Mouse (Mus musculus) liver, embryonic 13.5 days (tissue): ENCODE measurements around the gene Hspb7. TPM values are rescaled to one million over a fixed set of nuclear protein-coding genes. Genes with fewer than 3 reads are reported as not detected.

Source experiments
- ATAC-seq: fragments of 200-750 bp; cut with Nextera tagmentation; 2 replicates; pipeline ENCODE4 v1.8.0; 2017; ENCODE audit warnings: low read depth, mild to moderate bottlenecking, moderate number of reproducible peaks, moderate library complexity
- DNase-seq: peaks from one replicate; pipeline ENCODE4 v3.0.0; 2022
- H3K27ac ChIP-seq: fragments of 300-500 bp; sonication (generic); 2 replicates; pipeline ENCODE4 v1.5.1; 2015; ENCODE audit warnings: moderate library complexity, mild to moderate bottlenecking, inconsistent platforms
- H3K27me3 ChIP-seq: fragments of 300-500 bp; sonication (generic); 2 replicates; pipeline ENCODE4 v1.6.1; 2015; ENCODE audit warnings: mild to moderate bottlenecking, inconsistent platforms
- H3K36me3 ChIP-seq: fragments of 300-500 bp; sonication (generic); 2 replicates; pipeline ENCODE4 v1.6.1; 2015; ENCODE audit warnings: mild to moderate bottlenecking, inconsistent platforms
- H3K4me1 ChIP-seq: fragments of 300-500 bp; sonication (generic); replicated peaks from 2 replicates; pipeline ENCODE4 v1.6.1; 2015; ENCODE audit warnings: inconsistent platforms
- H3K4me2 ChIP-seq: fragments of 300-500 bp; sonication (generic); 2 replicates; pipeline ENCODE4 v1.6.1; 2015; ENCODE audit warnings: inconsistent platforms, mild to moderate bottlenecking, moderate library complexity
- H3K4me3 ChIP-seq: fragments of 300-500 bp; sonication (generic); replicated peaks from 2 replicates; pipeline ENCODE4 v1.5.1; 2015; ENCODE audit warnings: mild to moderate bottlenecking, inconsistent platforms
- H3K9ac ChIP-seq: fragments of 300-500 bp; sonication (generic); 2 replicates; pipeline ENCODE4 v1.6.1; 2015; ENCODE audit warnings: mild to moderate bottlenecking, inconsistent platforms
- H3K9me3 ChIP-seq: fragments of 300-500 bp; sonication (generic); replicated peaks from 2 replicates; pipeline ENCODE4 v1.6.1; 2016; ENCODE audit warnings: inconsistent platforms
- WGBS: fragments of 180-500 bp; shearing (Covaris S2); methylation state at CpG from one replicate; pipeline ENCODE4 v1.1.7; 2015; ENCODE audit not compliant: insufficient replicate concordance; 5-methylcytosine and 5-hydroxymethylcytosine counted together
- polyA plus RNA-seq: library from polyadenylated mRNA; unstranded; fragments of >200 nt; fragmentation: Nextera tagmentation; extraction: Ambion mirVana; gene quantifications from 2 replicates; pipeline ENCODE4 v1.2.1, GENCODE M21; 2015

Hspb7 gene
- polyA plus RNA-seq, 1 experiment from 2014 or later = 0.03 TPM

GRCm38 (mm10) chr4:141454581-141455350 is 34.2 kb downstream of the Hspb7 start:
- Histone ChIP-seq H3K4me1 (peaks cover 23% of the 10 kb centered on the region), H3K9ac (no peak overlapping the region), H3K9me3 (no peaks in the 10 kb centered on the region), H3K4me2 (no peak overlapping the region), H3K27ac (0 out of 2 replicates have a peak overlapping the region, but pooled peaks have one; percentile 18), H3K27me3 (no peaks in the 10 kb centered on the region), H3K4me3 (no peak overlapping the region), H3K36me3 (peaks cover 27% of the 10 kb centered on the region)
- DNase-seq = no peak
- no peak for ATAC-seq
- 54% methylated on average over 14 of the region's 14 CpGs for WGBS

DNA sequence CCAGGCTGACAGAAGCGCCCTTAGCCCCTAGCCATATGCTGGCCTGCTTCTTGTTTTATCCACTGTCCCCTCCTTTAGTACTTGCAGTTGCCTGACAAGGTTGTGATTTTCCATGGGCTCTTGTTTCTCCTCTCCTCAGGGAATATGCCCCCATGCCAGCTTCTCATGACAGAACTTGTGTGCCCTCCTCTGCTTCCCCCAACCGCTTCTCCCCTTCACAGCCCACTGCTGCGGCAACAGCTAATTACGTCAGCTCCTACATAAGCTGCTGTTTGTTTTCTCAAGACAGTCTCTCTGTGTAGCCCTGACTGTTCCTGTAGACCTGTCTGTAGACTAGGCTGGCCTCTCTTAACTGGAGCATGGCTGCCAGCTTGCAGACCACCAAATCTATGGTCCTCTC is 34.9 kb downstream of the Hspb7 start:
- DNase-seq = no peak
- no peak for ATAC-seq
- 82% methylated on average over 4 of the region's 4 CpGs for WGBS
- H3K4me1 ChIP-seq = peaks cover 23% of the 10 kb centered on the region
- H3K9ac ChIP-seq = no peak overlapping the region
- no peak overlapping the region for H3K27ac ChIP-seq
- no peaks in the 10 kb centered on the region for H3K27me3 ChIP-seq
- peaks cover 24% of the 10 kb centered on the region for H3K36me3 ChIP-seq
- H3K4me3 ChIP-seq = no peak overlapping the region
- no peak overlapping the region for H3K4me2 ChIP-seq
- no peaks in the 10 kb centered on the region for H3K9me3 ChIP-seq

- ATAC-seq (no peak), DNase-seq (no peak)
- no peaks in the 10 kb centered on the region for H3K9me3 ChIP-seq
- H3K27ac ChIP-seq = no peak overlapping the region
- H3K9ac ChIP-seq = no peak overlapping the region
- H3K4me1 ChIP-seq = peaks cover 28% of the 10 kb centered on the region
- peaks cover 24% of the 10 kb centered on the region for H3K36me3 ChIP-seq
- WGBS = 79% methylated on average over 14 of the region's 14 CpGs
- no peak overlapping the region for H3K4me2 ChIP-seq
- no peaks in the 10 kb centered on the region for H3K27me3 ChIP-seq
- H3K4me3 ChIP-seq = no peak overlapping the region
These were observed 35.8 kb downstream of the Hspb7 start for GRCm38 (mm10) chr4:141456193-141456938.

DNA sequence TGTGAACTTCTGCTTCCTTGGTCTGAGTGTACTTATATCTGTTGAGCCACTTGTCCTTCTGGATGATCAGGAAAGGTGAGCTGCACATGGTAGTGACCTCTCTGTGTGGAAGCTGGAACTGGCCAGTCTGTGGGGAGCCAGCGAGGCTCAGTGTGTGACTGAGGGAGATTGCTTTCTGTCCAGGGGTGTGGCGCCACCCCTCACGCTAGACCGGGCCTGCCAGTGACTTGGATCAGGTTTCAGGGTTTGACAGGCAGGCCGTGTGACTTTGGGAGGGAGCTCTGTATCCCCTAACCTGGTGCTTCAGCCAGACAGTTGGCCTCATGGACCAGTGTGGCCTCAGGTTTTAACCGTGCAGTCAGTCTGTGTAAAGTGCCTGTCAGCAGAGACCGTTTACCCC is 37.7 kb downstream of the Hspb7 start:
- Histone ChIP-seq H3K27ac (no peak overlapping the region), H3K4me1 (peaks cover 29% of the 10 kb centered on the region), H3K36me3 (peaks cover 23% of the 10 kb centered on the region), H3K9ac (no peak overlapping the region), H3K27me3 (no peaks in the 10 kb centered on the region), H3K4me2 (no peak overlapping the region), H3K9me3 (no peaks in the 10 kb centered on the region), H3K4me3 (no peak overlapping the region)
- DNase-seq (no peak), ATAC-seq (0 out of 2 replicates have a peak, but pooled peaks have one; percentile 34)
- WGBS = 50% methylated on average over 7 of the region's 7 CpGs

DNA sequence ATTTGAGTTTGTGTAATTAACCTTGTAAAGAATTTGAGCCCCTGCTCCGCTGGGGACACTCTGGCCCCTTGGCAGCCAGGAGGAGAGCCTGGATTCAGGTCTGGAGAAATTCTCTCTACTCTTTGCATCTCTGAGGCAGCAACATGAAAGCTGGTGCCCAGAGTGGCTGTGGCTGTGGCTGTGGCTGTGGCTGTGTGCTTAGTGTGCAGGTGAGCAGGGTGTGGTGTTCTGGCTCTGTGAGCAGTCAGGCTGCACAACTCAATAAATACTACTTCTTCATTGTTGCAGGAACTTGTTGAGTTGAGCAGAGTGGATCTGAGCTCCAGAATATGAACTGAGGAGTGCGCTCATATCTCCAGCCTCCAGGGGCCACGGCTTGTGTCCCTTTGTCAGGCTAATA is 38.3 kb downstream of the Hspb7 start:
- ATAC-seq = no peak
- H3K27ac ChIP-seq = no peak overlapping the region

DNA sequence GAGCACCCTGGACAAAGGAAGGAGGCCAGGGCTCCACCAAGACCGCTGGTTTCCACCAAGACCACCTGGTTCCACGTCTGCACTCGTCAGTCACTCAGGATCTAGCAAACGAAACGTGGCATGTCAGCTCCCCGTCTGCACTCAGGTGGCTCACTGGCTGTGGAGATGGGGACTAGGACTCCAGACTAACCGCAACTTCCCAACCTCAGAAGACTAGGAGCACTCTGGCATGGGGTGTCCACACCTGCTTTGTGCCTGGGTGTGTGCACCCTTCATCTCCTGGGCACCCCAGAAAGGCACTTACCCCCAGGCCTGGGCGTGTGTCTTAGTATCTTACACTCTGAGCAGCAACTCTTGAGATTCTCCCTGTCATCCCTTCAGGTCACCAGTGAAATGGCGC is 39.2 kb downstream of the Hspb7 start:
- WGBS = 80% methylated on average over 9 of the region's 9 CpGs
- H3K4me2 ChIP-seq = no peak overlapping the region
- H3K4me1 ChIP-seq = peaks cover 25% of the 10 kb centered on the region
- no peak overlapping the region for H3K4me3 ChIP-seq
- H3K9ac ChIP-seq = no peak overlapping the region
- peaks cover 36% of the 10 kb centered on the region for H3K36me3 ChIP-seq
- DNase-seq (no peak), ATAC-seq (no peak)
- H3K27me3 ChIP-seq = no peaks in the 10 kb centered on the region
- H3K27ac ChIP-seq = no peak overlapping the region
- H3K9me3 ChIP-seq = no peaks in the 10 kb centered on the region

More for the DNA sequence above, 38.3 kb downstream of the Hspb7 start:
- WGBS = 84% methylated on average over 3 of the region's 3 CpGs
- Histone ChIP-seq H3K4me3 (no peak overlapping the region), H3K9me3 (no peaks in the 10 kb centered on the region), H3K9ac (no peak overlapping the region), H3K4me1 (peaks cover 30% of the 10 kb centered on the region), H3K27me3 (no peaks in the 10 kb centered on the region), H3K36me3 (peaks cover 28% of the 10 kb centered on the region), H3K4me2 (no peak overlapping the region)
- DNase-seq = no peak

GRCm38 (mm10) chr4:141460481-141460880 is 39.9 kb downstream of the Hspb7 start:
- H3K27me3 ChIP-seq = no peaks in the 10 kb centered on the region
- peaks cover 43% of the 10 kb centered on the region for H3K36me3 ChIP-seq
- WGBS = 68% methylated on average over 4 of the region's 4 CpGs
- ATAC-seq = no peak
- no peak overlapping the region for H3K27ac ChIP-seq
- H3K4me3 ChIP-seq = no peak overlapping the region
- peaks cover 21% of the 10 kb centered on the region for H3K4me1 ChIP-seq
- H3K4me2 ChIP-seq = no peak overlapping the region
- DNase-seq = no peak
- no peaks in the 10 kb centered on the region for H3K9me3 ChIP-seq
- H3K9ac ChIP-seq = no peak overlapping the region

- Histone ChIP-seq H3K4me3 (no peak overlapping the region), H3K27me3 (no peaks in the 10 kb centered on the region), H3K36me3 (peaks cover 48% of the 10 kb centered on the region), H3K4me1 (peaks cover 19% of the 10 kb centered on the region), H3K4me2 (no peak overlapping the region), H3K9me3 (no peaks in the 10 kb centered on the region), H3K9ac (no peak overlapping the region), H3K27ac (no peak overlapping the region)
- no peak for ATAC-seq
- 76% methylated on average over 12 of the region's 12 CpGs for WGBS
- no peak for DNase-seq
These were observed 40.5 kb downstream of the Hspb7 start for GRCm38 (mm10) chr4:141461088-141461487.

GRCm38 (mm10) chr4:141461576-141461975 is 41.0 kb downstream of the Hspb7 start:
- no peaks in the 10 kb centered on the region for H3K27me3 ChIP-seq
- H3K4me2 ChIP-seq = no peak overlapping the region
- 88% methylated on average over 12 of the region's 12 CpGs for WGBS
- peaks cover 15% of the 10 kb centered on the region for H3K4me1 ChIP-seq
- H3K9ac ChIP-seq = no peak overlapping the region
- no peak overlapping the region for H3K4me3 ChIP-seq
- H3K27ac ChIP-seq = no peak overlapping the region
- no peaks in the 10 kb centered on the region for H3K9me3 ChIP-seq
- no peak for DNase-seq
- no peak for ATAC-seq
- peaks cover 49% of the 10 kb centered on the region for H3K36me3 ChIP-seq

GRCm38 (mm10) chr4:141463472-141463871 is 42.9 kb downstream of the Hspb7 start:
- H3K9ac ChIP-seq = no peak overlapping the region
- no peaks in the 10 kb centered on the region for H3K27me3 ChIP-seq
- no peak overlapping the region; the same call in 1 of the 2 replicates for H3K27ac ChIP-seq
- no peak for DNase-seq
- H3K4me2 ChIP-seq = no peak overlapping the region
- no peak for ATAC-seq
- peaks cover 66% of the 10 kb centered on the region for H3K36me3 ChIP-seq
- 67% methylated on average over 14 of the region's 14 CpGs for WGBS
- no peaks in the 10 kb centered on the region for H3K9me3 ChIP-seq
- H3K4me1 ChIP-seq = peaks cover 10% of the 10 kb centered on the region
- H3K4me3 ChIP-seq = no peak overlapping the region

- DNase-seq = no peak
- ATAC-seq = no peak
- Histone ChIP-seq H3K4me3 (no peak overlapping the region), H3K36me3 (peaks cover 78% of the 10 kb centered on the region), H3K4me2 (no peak overlapping the region), H3K27ac (no peak overlapping the region), H3K9me3 (no peaks in the 10 kb centered on the region), H3K27me3 (no peaks in the 10 kb centered on the region), H3K4me1 (peaks cover 7% of the 10 kb centered on the region), H3K9ac (no peak overlapping the region)
- WGBS = 77% methylated on average over 16 of the region's 16 CpGs
These were observed 44.1 kb downstream of the Hspb7 start for GRCm38 (mm10) chr4:141464722-141465121.
